Mouse (Mus musculus): ENCODE measurements at regions not wholly inside any gene's neighbourhood (a gene's known extent, or its start where the extent isn't known, plus 50 kb on each side); places are given as distances from the start of the nearest gene placed in this dataset.
A peak's percentile ranks its signal among the peaks of the same experiment; 100 is the strongest.

GRCm38 (mm10) chr3:7713130-7713529 is 1092.9 kb upstream of the 1700008P02Rik start:
- TF ChIP-seq CTCF (IDR thresholded peaks at IDR 0.05), result 0 out of 2 replicates have a peak, but pooled peaks have one; percentile 5
- no peak for TF ChIP-seq POLR2A (IDR thresholded peaks at IDR 0.05; ENCODE audit: insufficient read depth, low read depth, low read length)
- TF ChIP-seq EP300 (IDR thresholded peaks at IDR 0.05; ENCODE audit: insufficient read depth, low read depth, low read length), result no peak

Data from heart, adult 2 months (tissue).